Mouse (Mus musculus) forelimb bud, embryonic 11.5 days (tissue): ENCODE results near the gene Dnal1.
A peak's percentile ranks its signal among the peaks of the same experiment; 100 is the strongest.

Experiments
- DNase-seq: peaks from one replicate; pipeline ENCODE4 v3.0.0-alpha.2; 2012; ENCODE audit warnings: low read depth, low spot score

The Dnal1 gene

DNA sequence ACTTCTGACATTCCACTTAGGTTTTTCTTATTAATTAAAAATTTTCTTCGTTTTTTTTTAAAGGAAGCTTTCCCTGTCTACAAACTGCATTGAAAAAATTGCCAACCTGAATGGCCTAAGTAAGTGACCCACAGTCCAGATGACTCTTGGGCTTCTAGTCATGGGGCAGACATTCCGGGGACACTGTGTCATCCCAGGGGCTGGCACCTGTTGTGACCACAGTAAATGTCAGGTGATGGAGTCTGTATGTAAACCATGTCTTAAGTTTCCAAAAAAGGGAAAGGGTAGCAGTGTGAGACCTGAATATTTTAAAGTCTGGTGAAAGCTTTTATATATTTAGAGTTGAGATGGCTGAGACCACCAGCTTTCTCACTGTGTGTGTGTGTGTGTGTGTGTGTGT, 12.7 kb downstream of the Dnal1 start:
- no peak for DNase-seq

DNA sequence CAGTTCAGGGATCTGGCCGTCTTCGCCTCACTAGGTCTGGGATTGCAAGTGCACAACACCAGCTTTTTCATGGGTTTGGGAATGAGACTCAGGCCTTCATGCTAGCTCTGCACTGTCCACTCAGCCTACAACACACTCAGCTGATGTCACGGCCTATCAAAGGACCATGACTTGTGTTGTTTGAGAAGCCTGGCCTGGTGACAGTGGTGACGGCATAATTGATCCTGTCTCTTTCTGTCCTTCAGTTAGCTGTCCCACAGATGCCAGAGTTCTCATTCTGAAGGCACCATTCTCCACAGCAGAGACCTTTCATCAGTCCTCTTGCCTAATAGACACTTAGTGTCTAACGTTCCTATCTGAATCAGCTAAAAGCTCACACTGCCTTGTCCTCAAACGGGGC, 14.4 kb downstream of the Dnal1 start:
- DNase-seq: no peak

- no peak for DNase-seq
These were observed 15.8 kb downstream of the Dnal1 start for GRCm38 (mm10) chr12:84129931-84130330.

- peak; percentile 37 for DNase-seq
These were observed 18.1 kb downstream of the Dnal1 start for GRCm38 (mm10) chr12:84132265-84132664.

DNA sequence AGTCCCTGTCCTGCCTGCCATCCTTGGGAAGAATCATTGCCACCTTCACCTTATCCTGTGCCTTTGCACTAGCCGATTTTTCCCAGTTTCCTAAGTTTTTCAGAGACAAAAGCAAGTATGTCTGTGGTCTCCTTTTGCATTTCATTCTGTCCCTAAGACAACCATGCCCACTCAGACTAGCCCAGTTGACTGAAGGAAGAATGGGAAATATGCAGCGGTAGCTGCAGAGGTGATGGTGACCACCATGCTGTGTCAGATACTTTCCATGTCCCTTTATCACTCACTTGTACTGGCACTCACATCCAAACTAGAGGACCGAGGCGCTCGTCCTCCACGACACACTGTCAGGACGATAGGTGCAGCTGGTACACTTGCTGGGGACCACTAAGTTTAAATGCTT, 23.0 kb downstream of the Dnal1 start:
- no peak for DNase-seq

- no peak for DNase-seq
These were observed 26.0 kb downstream of the Dnal1 start for GRCm38 (mm10) chr12:84140135-84140534.

GRCm38 (mm10) chr12:84141271-84141670, 27.1 kb downstream of the Dnal1 start:
- no peak for DNase-seq

DNA sequence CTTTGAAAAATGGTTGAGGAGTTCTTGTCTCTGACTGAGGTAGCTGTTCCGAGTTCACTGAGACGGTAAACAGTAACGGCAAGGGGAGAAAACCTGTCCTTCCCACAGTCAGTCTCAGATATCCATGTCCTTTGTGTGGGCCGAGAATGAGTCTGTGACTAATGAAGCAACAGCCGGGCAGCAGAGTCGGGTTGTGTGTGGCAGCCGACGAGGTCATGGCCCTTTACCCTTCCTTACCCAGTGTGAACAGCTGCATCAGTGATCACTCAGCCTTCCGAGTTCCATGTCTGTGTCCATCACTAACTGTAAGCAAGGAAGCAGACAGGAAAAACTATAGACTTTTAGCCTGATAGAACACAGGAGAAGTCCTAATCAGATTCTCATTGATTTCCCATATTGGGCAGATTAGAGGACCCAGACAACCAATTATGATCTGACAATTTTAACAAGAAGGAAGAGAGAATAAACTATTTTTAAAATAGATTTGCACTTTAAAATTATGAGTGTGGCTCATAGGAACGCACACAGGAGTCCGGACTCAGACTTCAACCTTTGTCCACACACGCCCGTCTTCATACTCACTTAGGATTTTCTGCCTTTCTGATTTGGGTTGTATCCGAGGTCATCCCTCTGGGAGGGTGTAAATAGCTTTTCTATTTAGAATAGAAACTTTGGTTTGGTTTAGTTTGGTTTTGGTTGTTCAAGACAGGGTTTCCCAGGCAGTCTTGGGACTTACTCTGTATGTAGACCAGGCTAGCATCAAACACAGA, 28.3 kb downstream of the Dnal1 start:
- no peak for DNase-seq

DNA sequence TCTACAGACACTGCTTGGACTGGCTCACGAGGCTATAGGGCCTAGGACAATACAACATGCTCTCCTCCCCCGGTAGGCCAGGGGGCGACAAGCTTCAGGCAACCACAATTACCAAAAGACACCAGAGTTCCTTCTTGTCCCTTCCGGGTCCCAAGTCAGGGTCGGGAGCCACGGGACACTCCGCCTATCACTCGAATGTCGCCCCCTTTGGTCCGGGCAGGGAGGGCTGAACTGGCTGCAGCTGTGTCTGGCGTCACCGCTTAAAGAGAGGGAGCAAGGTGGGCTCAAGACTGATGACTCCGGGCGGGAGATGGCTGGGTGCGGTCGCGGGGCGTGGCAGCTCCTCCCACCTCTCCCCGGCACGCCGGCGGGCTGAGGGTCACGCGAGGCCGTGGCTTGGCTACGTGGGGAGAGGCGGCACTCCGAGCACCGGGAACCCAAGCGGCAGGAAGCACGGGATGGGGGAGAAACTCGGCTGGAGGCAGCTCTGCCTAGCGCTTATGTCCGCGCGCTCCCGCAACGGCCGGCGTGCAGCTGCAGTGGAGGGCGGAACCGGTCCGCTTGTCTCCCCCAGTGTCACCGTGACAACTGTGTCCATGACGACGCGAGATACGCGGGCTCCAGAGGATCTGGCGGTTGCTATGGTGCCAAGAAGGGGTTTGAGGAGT, 33.9 kb downstream of the Dnal1 start, which contains the start of gene Pnma1:
Pnma1 (minus strand) TSS at position 536 of the 668 bp plus-strand sequence.
- peak; percentile 70 for DNase-seq

DNA sequence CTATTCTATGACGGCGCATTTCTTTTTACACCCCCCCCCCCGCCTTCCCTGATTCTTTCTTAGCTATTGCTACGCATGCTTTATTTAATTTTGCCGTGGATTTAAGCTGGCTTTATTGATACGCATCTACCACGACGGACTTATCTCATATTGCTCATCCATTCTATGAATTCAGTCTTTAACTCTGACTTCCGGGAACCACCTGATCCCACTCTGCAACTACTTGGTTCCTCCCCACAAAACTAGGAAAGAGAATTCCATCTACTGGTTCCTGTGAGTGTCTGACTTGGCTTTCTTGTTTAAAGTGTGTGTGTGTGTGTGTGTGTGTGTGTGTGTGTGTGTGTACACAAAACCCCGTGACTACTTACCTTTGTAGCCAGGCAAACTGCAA, 34.5 kb downstream of the Dnal1 start:
- no peak for DNase-seq

- no peak for DNase-seq
These were observed 35.8 kb downstream of the Dnal1 start for GRCm38 (mm10) chr12:84149971-84150370.

- DNase-seq: no peak
These were observed 36.8 kb downstream of the Dnal1 start for GRCm38 (mm10) chr12:84150976-84151375.

DNA sequence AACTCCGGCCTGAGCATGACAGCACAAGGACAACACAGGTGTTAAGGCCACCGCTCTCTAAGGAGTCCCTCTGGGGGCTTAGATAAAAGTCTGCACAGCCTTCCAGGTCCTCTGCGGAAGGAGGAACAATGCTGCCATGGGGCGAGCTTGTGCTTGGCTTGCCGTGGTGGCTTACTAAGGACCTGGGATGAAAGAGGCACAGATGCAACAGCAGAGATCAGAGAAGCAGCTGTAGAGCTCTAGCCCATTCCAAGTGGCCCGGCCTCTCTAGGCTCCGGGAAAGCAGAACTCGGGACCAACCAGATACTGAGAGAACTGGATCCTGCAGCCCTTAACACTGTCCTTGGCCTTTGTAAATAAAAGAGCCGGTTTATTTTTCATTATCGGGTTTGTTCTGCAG, 37.7 kb downstream of the Dnal1 start:
- DNase-seq: no peak

GRCm38 (mm10) chr12:84152352-84153190, 38.4 kb downstream of the Dnal1 start:
- DNase-seq: no peak

DNA sequence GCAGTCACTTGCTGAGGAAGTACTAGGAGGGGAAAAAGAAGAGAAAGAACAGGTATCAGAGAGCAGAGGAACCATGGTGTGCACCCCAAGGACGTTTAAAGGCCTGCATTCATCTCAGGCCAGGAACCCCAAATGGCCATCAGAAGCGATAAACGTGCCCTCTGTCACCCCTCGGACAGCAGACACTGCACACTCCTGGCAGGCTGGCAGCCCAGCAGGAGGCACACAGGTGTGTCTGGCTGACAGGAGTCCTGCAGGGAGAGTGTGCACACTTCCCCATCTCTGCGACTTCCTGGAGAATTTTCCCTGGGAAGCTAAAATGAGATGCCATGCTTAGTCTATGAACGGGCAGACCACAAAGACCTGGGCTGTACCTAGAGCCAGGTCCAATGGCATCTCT, 39.2 kb downstream of the Dnal1 start:
- no peak for DNase-seq

DNA sequence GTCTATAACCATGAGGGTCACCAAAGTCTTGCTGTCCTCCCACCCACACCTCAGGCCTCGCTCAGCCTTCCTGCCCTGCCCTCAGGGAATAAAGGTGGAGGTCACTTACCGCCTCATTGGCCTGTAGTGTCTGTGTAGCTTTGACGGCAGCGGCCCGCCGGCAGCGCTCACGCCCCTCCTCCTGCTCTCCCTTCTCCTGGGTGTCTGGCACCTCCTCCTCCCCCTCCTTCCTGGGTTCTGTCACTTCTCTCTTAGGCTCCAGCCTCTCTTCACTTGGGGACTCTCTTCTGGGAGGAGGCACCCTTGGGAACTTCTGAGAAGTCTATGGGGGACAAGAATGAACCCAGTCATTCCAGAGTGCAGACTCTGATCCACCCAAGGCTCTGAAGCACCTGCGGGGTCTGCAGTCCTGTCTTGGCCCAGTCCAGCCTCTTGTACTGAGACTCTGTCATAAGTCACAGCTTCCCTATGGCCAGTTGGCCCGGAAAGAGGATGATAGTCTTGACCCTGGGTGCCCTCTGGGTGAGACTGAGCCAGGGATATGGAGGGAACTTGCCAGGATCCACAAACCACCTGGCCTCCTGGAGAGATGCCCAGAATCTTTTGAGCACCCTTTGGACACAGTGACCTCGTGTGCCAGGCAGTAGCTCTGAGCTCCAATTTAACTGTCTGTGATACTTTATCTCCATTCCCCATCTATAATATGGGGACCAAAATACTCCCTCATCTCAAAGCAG, 40.8 kb downstream of the Dnal1 start:
- no peak for DNase-seq

DNA sequence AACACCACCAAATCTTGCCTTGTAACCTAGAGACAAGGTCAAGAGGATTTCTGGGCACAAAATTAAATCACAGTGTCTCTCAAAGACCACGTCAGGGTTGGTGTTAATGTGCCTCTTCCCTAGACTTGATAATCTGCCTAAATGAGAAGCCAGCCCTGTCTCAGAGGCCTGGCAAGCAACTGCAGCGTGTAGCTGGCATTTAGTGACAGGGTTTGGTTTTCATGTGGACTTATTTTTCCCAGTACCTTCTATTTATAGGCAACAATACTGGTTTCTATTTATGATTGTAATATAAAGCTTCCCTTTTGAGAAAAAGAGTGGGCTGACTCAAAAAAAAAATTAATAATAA, 41.3 kb downstream of the Dnal1 start:
- DNase-seq: no peak

GRCm38 (mm10) chr12:84156210-84156609, 42.0 kb downstream of the Dnal1 start:
- no peak for DNase-seq

- no peak for DNase-seq
These were observed 44.0 kb downstream of the Dnal1 start for GRCm38 (mm10) chr12:84158156-84158555.

GRCm38 (mm10) chr12:84160491-84160890, 46.3 kb downstream of the Dnal1 start:
- DNase-seq: no peak

DNA sequence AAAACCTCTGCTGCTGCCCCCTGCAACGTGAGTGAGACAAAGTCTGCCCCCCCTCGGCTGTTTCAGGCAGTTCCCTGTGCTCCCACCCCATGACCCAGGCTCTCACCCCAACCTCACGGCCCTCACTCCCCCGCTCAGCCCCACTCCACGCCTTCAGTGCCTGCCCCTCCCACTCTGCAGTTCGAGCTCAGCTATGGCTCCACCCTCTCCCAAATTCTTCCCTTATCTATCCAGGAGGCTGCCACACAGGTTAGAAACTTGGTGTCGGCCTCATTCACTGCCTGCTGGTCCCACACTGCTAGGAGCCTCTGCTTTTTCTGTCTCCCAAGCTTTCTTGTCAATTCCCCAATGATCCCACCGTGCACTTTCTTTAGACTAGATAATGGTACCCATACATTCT, 47.0 kb downstream of the Dnal1 start:
- no peak for DNase-seq
